Mouse (Mus musculus) liver, embryonic 13.5 days (tissue): ENCODE data around the gene Kank4. TPM values are rescaled to one million over a fixed set of nuclear protein-coding genes. Genes with fewer than 3 reads are reported as not detected.

Experiments used
- ATAC-seq: fragments of 200-750 bp; cut with Nextera tagmentation; 2 replicates; pipeline ENCODE4 v1.8.0; 2017; ENCODE audit warnings: low read depth, mild to moderate bottlenecking, moderate number of reproducible peaks, moderate library complexity
- DNase-seq: peaks from one replicate; pipeline ENCODE4 v3.0.0; 2022
- H3K27ac ChIP-seq: fragments of 300-500 bp; sonication (generic); 2 replicates; pipeline ENCODE4 v1.5.1; 2015; ENCODE audit warnings: moderate library complexity, mild to moderate bottlenecking, inconsistent platforms
- H3K27me3 ChIP-seq: fragments of 300-500 bp; sonication (generic); 2 replicates; pipeline ENCODE4 v1.6.1; 2015; ENCODE audit warnings: mild to moderate bottlenecking, inconsistent platforms
- H3K36me3 ChIP-seq: fragments of 300-500 bp; sonication (generic); 2 replicates; pipeline ENCODE4 v1.6.1; 2015; ENCODE audit warnings: mild to moderate bottlenecking, inconsistent platforms
- H3K4me1 ChIP-seq: fragments of 300-500 bp; sonication (generic); replicated peaks from 2 replicates; pipeline ENCODE4 v1.6.1; 2015; ENCODE audit warnings: inconsistent platforms
- H3K4me2 ChIP-seq: fragments of 300-500 bp; sonication (generic); 2 replicates; pipeline ENCODE4 v1.6.1; 2015; ENCODE audit warnings: inconsistent platforms, mild to moderate bottlenecking, moderate library complexity
- H3K4me3 ChIP-seq: fragments of 300-500 bp; sonication (generic); replicated peaks from 2 replicates; pipeline ENCODE4 v1.5.1; 2015; ENCODE audit warnings: mild to moderate bottlenecking, inconsistent platforms
- H3K9ac ChIP-seq: fragments of 300-500 bp; sonication (generic); 2 replicates; pipeline ENCODE4 v1.6.1; 2015; ENCODE audit warnings: mild to moderate bottlenecking, inconsistent platforms
- H3K9me3 ChIP-seq: fragments of 300-500 bp; sonication (generic); replicated peaks from 2 replicates; pipeline ENCODE4 v1.6.1; 2016; ENCODE audit warnings: inconsistent platforms
- WGBS: fragments of 180-500 bp; shearing (Covaris S2); methylation state at CpG from one replicate; pipeline ENCODE4 v1.1.7; 2015; ENCODE audit not compliant: insufficient replicate concordance; 5-methylcytosine and 5-hydroxymethylcytosine counted together
- polyA plus RNA-seq: library from polyadenylated mRNA; unstranded; fragments of >200 nt; fragmentation: Nextera tagmentation; extraction: Ambion mirVana; gene quantifications from 2 replicates; pipeline ENCODE4 v1.2.1, GENCODE M21; 2015

Kank4 gene
- polyA plus RNA-seq, 1 experiment from 2014 or later, result 0.07 TPM

- no peak overlapping the region for H3K4me2 ChIP-seq
- no peaks in the 10 kb centered on the region for H3K36me3 ChIP-seq
- H3K4me1 ChIP-seq, result no peaks in the 10 kb centered on the region
- H3K9me3 ChIP-seq, result no peaks in the 10 kb centered on the region
- no peaks in the 10 kb centered on the region; the same call in 1 of the 2 replicates for H3K27me3 ChIP-seq
- H3K27ac ChIP-seq, result no peak overlapping the region
- no peak for ATAC-seq
- no peak for DNase-seq
- H3K4me3 ChIP-seq, result no peak overlapping the region
- WGBS, result 59% methylated on average over 2 of the region's 2 CpGs
- no peak overlapping the region for H3K9ac ChIP-seq
Measured at GRCm38 (mm10) chr4:98795241-98795640, 22.1 kb downstream of the Kank4 start.

GRCm38 (mm10) chr4:98793486-98793885 lies 23.9 kb downstream of the Kank4 start:
- Histone ChIP-seq H3K36me3 (no peaks in the 10 kb centered on the region), H3K27me3 (no peaks in the 10 kb centered on the region; the same call in 1 of the 2 replicates), H3K27ac (no peak overlapping the region), H3K9ac (no peak overlapping the region), H3K4me2 (no peak overlapping the region), H3K4me3 (no peak overlapping the region), H3K4me1 (no peaks in the 10 kb centered on the region), H3K9me3 (no peaks in the 10 kb centered on the region)
- ATAC-seq (no peak), DNase-seq (no peak)
- WGBS, result 79% methylated on average over 9 of the region's 9 CpGs

- Histone ChIP-seq H3K36me3 (no peaks in the 10 kb centered on the region), H3K9me3 (no peaks in the 10 kb centered on the region), H3K9ac (no peak overlapping the region), H3K27ac (no peak overlapping the region), H3K4me2 (no peak overlapping the region), H3K27me3 (no peaks in the 10 kb centered on the region; the same call in 1 of the 2 replicates), H3K4me1 (no peaks in the 10 kb centered on the region), H3K4me3 (no peak overlapping the region)
- DNase-seq, result no peak
- no peak for ATAC-seq
- WGBS, result 38% methylated on average over 1 of the region's 1 CpGs
Measured at GRCm38 (mm10) chr4:98790721-98791120, 26.6 kb downstream of the Kank4 start.

- H3K36me3 ChIP-seq, result no peaks in the 10 kb centered on the region
- no peak overlapping the region for H3K4me3 ChIP-seq
- no peak for ATAC-seq
Measured at GRCm38 (mm10) chr4:98789861-98790311, 27.5 kb downstream of the Kank4 start.

GRCm38 (mm10) chr4:98789133-98789765 lies 28.1 kb downstream of the Kank4 start:
- DNase-seq (no peak), ATAC-seq (no peak)
- Histone ChIP-seq H3K36me3 (no peaks in the 10 kb centered on the region), H3K27ac (no peak overlapping the region), H3K4me3 (no peak overlapping the region), H3K9me3 (no peaks in the 10 kb centered on the region), H3K4me1 (no peaks in the 10 kb centered on the region), H3K9ac (no peak overlapping the region), H3K27me3 (no peaks in the 10 kb centered on the region; the same call in 1 of the 2 replicates), H3K4me2 (peak overlapping the region; percentile 4; the same call in 1 of the 2 replicates)
- WGBS, result 56% methylated on average over 7 of the region's 7 CpGs

More at GRCm38 (mm10) chr4:98789861-98790311, 27.5 kb downstream of the Kank4 start:
- H3K9me3 ChIP-seq, result no peaks in the 10 kb centered on the region
- peak overlapping the region; percentile 4; the same call in 1 of the 2 replicates for H3K4me2 ChIP-seq
- no peak overlapping the region for H3K9ac ChIP-seq
- no peaks in the 10 kb centered on the region for H3K4me1 ChIP-seq
- H3K27me3 ChIP-seq, result no peaks in the 10 kb centered on the region; the same call in 1 of the 2 replicates
- no peak overlapping the region for H3K27ac ChIP-seq
- no peak for DNase-seq
- WGBS, result 3% methylated on average over 10 of the region's 10 CpGs

- Histone ChIP-seq H3K36me3 (no peaks in the 10 kb centered on the region), H3K4me3 (no peak overlapping the region), H3K27me3 (no peaks in the 10 kb centered on the region; the same call in 1 of the 2 replicates), H3K9me3 (no peaks in the 10 kb centered on the region), H3K9ac (no peak overlapping the region), H3K4me1 (no peaks in the 10 kb centered on the region), H3K27ac (no peak overlapping the region), H3K4me2 (no peak overlapping the region)
- ATAC-seq, result no peak
- WGBS, result 40% methylated on average over 3 of the region's 3 CpGs
- no peak for DNase-seq
Measured at GRCm38 (mm10) chr4:98786281-98786680, 31.1 kb downstream of the Kank4 start.

- H3K27ac ChIP-seq, result no peak overlapping the region
- H3K4me2 ChIP-seq, result no peak overlapping the region
- no peak overlapping the region for H3K9ac ChIP-seq
- H3K36me3 ChIP-seq, result no peaks in the 10 kb centered on the region
- WGBS, result 29% methylated on average over 8 of the region's 8 CpGs
- H3K27me3 ChIP-seq, result no peaks in the 10 kb centered on the region; the same call in 1 of the 2 replicates
- no peaks in the 10 kb centered on the region for H3K9me3 ChIP-seq
- H3K4me1 ChIP-seq, result no peaks in the 10 kb centered on the region
- ATAC-seq (no peak), DNase-seq (no peak)
- no peak overlapping the region for H3K4me3 ChIP-seq
Measured at GRCm38 (mm10) chr4:98785851-98786250, 31.5 kb downstream of the Kank4 start.

- Histone ChIP-seq H3K4me3 (no peak overlapping the region), H3K4me2 (no peak overlapping the region), H3K9ac (no peak overlapping the region), H3K4me1 (no peaks in the 10 kb centered on the region), H3K27me3 (no peaks in the 10 kb centered on the region; the same call in none of the 2 replicates), H3K27ac (no peak overlapping the region), H3K36me3 (no peaks in the 10 kb centered on the region), H3K9me3 (no peaks in the 10 kb centered on the region)
- ATAC-seq (no peak), DNase-seq (no peak)
- WGBS, result 20% methylated on average over 16 of the region's 16 CpGs
Measured at GRCm38 (mm10) chr4:98778219-98778618, 39.1 kb downstream of the Kank4 start.

- DNase-seq, result no peak
- Histone ChIP-seq H3K4me3 (no peak overlapping the region), H3K4me2 (no peak overlapping the region), H3K9ac (no peak overlapping the region), H3K4me1 (no peaks in the 10 kb centered on the region), H3K27ac (no peak overlapping the region), H3K36me3 (no peaks in the 10 kb centered on the region), H3K27me3 (no peaks in the 10 kb centered on the region; the same call in none of the 2 replicates), H3K9me3 (no peaks in the 10 kb centered on the region)
- ATAC-seq, result no peak
- 58% methylated on average over 6 of the region's 6 CpGs for WGBS
Measured at GRCm38 (mm10) chr4:98777464-98777863, 39.9 kb downstream of the Kank4 start.

- no peak overlapping the region for H3K27ac ChIP-seq
- 71% methylated on average over 10 of the region's 10 CpGs for WGBS
- ATAC-seq (no peak), DNase-seq (no peak)
- no peaks in the 10 kb centered on the region for H3K9me3 ChIP-seq
- no peak overlapping the region for H3K9ac ChIP-seq
- H3K36me3 ChIP-seq, result no peaks in the 10 kb centered on the region
- no peaks in the 10 kb centered on the region; the same call in none of the 2 replicates for H3K27me3 ChIP-seq
- H3K4me2 ChIP-seq, result no peak overlapping the region
- no peak overlapping the region for H3K4me3 ChIP-seq
- no peaks in the 10 kb centered on the region for H3K4me1 ChIP-seq
Measured at GRCm38 (mm10) chr4:98776721-98777427, 40.5 kb downstream of the Kank4 start.

- Histone ChIP-seq H3K4me1 (no peaks in the 10 kb centered on the region), H3K4me3 (no peak overlapping the region), H3K27ac (no peak overlapping the region), H3K36me3 (no peaks in the 10 kb centered on the region), H3K27me3 (no peaks in the 10 kb centered on the region; the same call in 1 of the 2 replicates), H3K9ac (no peak overlapping the region), H3K4me2 (no peak overlapping the region), H3K9me3 (no peaks in the 10 kb centered on the region)
- no peak for ATAC-seq
- no peak for DNase-seq
- 62% methylated on average over 5 of the region's 5 CpGs for WGBS
Measured at GRCm38 (mm10) chr4:98773785-98774184, 43.6 kb downstream of the Kank4 start.
